Mouse (Mus musculus) brain, embryonic 14.5 days (tissue): Measurements from ENCODE around the gene Ier5.

Experiments used
- CTCF ChIP-seq: fragments of 200-500 bp; IDR thresholded peaks from 2 replicates; pipeline ENCODE4 v1.5.1; 2012; ENCODE audit warnings: inconsistent platforms, mild to moderate bottlenecking, moderate library complexity, borderline replicate concordance; ENCODE audit not compliant: insufficient read depth, insufficient read length; ENCODE audit errors: extremely low read depth
- POLR2A ChIP-seq: fragments of 200-500 bp; IDR thresholded peaks from 2 replicates; pipeline ENCODE4 v1.6.1; 2012; ENCODE audit warnings: mild to moderate bottlenecking, inconsistent platforms, borderline replicate concordance; ENCODE audit not compliant: poor library complexity, insufficient read depth, insufficient read length, severe bottlenecking; ENCODE audit errors: extremely low read depth

GRCm38 (mm10) chr1:155103991-155104390 lies 4.6 kb upstream of the Ier5 start:
- TF ChIP-seq CTCF (no peak), POLR2A (no peak)
